Mouse (Mus musculus): ENCODE data around the gene Gm20388.

The Gm20388 gene

DNA sequence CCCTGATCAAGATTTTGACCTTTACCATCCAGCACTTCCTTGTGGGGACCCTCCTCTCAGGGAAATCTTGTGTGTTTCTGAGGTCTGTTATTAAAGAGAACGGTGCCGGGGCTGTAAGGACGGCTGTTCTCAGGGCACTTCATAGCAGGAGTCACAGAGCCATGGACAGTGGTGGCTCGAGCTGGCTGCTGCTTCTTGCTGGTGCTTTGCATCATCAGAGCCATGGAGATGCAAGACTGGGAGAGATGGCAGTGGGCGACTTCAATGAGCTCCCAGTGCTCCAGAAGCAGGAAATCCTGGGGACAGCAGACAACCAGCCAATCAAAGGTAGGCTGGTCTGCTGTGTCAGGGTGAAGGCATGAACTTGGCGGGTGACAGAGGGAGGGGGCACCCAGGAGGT lies 2850.5 kb downstream of the Gm20388 start:
- DNase-seq: no peak

GRCm38 (mm10) chr8:122762731-122763266 lies 2852.2 kb downstream of the Gm20388 start:
- DNase-seq: peak; percentile 27 to 46

GRCm38 (mm10) chr8:122763267-122763738 lies 2852.7 kb downstream of the Gm20388 start:
- DNase-seq: peak; percentile 51 to 59

GRCm38 (mm10) chr8:122764790-122765474 lies 2854.3 kb downstream of the Gm20388 start:
- DNase-seq: no peak

DNA sequence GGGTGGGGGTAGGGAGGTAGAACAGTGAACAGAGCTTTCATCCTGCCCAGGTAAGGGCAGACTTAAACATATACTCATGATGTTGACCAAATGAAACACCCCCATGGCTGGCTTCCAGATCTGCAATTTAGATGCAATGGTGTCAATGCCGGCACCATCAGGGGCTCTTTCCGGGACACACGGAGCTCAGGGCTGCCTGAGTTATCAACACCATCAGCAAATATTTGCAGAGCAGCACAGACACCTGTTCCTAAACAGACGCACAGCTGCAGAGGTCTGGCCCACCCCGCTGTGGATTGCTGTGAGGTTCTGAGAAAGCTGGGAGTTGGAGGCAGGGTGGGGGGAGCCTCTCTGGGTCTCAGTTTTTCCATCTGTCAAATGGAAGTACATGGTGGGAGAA lies 2855.5 kb downstream of the Gm20388 start:
- no peak for DNase-seq

DNA sequence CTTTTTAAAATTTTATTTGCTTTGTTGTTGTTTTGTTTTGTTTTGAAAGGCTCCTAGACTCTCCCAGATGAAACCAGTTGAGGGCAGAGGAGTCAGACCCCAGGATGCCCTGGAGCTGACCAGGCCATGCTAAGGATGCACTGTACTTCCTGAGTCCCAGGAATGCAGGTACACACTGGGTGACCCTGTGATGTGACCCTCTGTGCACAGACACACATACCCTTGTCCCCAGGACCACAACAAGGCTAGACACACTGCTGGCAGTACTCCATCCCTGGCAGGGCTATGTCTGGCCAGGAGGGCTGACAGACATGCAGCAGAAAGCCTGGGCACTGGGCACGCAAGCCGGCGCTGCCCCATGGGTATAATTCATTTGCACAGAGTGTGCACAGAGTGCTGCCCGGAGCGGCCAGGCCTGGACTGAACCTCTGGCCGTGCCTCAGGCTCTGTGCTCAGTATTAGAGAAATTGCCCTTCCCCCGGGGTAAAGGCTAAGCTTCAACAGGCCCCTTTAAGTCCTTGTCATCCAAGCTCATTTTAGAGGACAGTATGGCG lies 2856.1 kb downstream of the Gm20388 start:
- DNase-seq: no peak

- no peak for DNase-seq
Measured at GRCm38 (mm10) chr8:122767229-122767628, 2856.6 kb downstream of the Gm20388 start.

GRCm38 (mm10) chr8:122769251-122770058 lies 2858.8 kb downstream of the Gm20388 start:
- no peak for DNase-seq

DNA sequence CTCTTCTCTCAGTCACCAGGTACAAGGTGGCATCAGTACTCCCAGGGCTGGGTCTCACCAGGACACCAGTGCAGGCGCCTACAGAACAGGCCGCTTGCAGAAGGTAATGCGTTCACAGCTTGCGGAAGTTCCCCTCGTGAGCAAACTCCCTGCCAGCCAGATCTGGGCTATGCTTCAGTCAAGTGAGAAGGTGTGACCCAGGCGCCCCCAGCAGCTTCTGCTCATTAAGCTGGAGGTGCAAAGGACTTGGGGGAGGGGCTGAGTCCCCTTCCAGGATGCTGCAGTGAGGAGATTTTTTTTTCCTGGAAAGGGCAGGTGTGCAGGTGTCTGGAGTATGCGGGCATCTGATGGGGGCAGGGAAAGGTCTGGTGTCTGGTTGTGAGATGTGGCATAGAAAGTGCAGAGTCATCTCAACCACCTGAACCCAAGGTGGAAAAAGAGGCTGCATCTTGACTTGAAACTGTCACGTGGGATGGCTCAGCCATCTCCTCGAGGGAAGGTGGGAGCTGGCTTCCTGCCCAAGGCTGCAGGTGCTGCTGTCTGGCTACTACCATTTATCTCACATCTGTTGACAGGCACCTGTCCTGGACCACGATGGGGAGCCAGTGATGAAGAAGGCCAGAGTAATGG lies 2861.9 kb downstream of the Gm20388 start:
- no peak for DNase-seq

GRCm38 (mm10) chr8:122775285-122776155 lies 2864.9 kb downstream of the Gm20388 start, which contains the start of gene Acsf3:
TSS of gene Acsf3 (plus strand) at chr8:122775486.
- DNase-seq: peak; percentile 69 to 78

- no peak for DNase-seq
Measured at GRCm38 (mm10) chr8:122777701-122778100, 2867.1 kb downstream of the Gm20388 start.

DNA sequence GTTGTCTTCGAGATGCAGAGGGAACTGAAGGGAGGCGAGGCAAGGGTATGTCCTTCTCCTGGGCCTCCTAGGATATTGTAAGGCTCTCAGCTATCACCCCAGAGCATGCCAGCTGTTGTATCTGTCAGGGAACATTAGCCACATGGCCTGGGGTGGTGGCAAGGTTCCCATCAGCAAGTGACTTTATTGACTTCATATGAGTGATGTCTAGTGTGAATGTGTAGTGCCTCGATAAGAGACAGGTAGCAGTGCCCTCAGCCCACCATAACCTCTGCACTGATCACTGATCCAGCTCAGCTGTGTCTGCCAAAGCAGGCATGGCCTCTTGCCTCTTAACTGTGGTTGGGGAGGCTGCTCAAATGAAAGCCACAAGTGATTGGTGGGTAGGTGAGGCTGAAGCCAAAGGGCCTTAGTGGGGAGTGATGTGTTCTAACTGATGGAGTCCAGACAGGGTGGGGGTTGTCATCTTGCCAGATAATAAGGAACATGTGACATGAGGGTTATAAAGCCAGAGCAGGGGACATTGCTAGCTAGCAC lies 2868.1 kb downstream of the Gm20388 start:
- no peak for DNase-seq

GRCm38 (mm10) chr8:122779255-122779654 lies 2868.6 kb downstream of the Gm20388 start:
- DNase-seq: no peak

- no peak for DNase-seq
Measured at GRCm38 (mm10) chr8:122784756-122785155, 2874.1 kb downstream of the Gm20388 start.

DNA sequence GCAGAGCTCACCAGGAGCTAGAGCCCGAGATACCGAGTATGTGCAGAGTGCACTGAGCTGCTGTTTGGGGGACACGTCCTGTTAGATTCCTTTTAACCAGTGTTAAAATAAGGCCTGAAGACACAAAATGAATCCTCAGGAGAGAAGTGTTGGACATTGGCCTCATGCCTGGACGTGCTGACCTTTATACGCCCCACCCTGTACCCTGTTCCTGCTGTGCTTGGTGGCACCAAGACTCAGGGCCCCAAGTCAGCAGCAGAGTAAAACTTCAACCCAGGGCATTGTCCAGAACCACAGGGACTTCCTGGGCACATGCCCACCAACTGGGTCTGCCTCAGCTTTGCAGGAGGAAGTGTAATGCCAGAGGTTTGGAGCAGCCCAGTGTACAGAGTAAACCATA lies 2879.2 kb downstream of the Gm20388 start:
- DNase-seq: no peak

- peak; percentile 73 to 91 for DNase-seq
Measured at GRCm38 (mm10) chr8:122793375-122794174, 2882.9 kb downstream of the Gm20388 start.

DNA sequence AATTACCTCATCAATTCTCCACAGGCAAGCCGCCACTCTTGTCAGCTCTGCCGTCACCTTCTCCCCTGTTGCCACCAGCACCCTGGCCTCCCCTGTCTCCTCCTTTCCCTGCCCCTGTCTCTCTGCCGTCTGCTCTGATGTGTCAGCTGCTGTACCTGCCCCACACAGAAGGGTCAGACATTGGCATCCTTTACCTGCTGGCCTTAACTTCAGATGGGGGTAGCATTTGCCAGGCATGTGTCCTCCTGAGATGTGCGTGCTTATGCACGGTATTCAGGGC lies 2883.5 kb downstream of the Gm20388 start:
- no peak for DNase-seq

DNA sequence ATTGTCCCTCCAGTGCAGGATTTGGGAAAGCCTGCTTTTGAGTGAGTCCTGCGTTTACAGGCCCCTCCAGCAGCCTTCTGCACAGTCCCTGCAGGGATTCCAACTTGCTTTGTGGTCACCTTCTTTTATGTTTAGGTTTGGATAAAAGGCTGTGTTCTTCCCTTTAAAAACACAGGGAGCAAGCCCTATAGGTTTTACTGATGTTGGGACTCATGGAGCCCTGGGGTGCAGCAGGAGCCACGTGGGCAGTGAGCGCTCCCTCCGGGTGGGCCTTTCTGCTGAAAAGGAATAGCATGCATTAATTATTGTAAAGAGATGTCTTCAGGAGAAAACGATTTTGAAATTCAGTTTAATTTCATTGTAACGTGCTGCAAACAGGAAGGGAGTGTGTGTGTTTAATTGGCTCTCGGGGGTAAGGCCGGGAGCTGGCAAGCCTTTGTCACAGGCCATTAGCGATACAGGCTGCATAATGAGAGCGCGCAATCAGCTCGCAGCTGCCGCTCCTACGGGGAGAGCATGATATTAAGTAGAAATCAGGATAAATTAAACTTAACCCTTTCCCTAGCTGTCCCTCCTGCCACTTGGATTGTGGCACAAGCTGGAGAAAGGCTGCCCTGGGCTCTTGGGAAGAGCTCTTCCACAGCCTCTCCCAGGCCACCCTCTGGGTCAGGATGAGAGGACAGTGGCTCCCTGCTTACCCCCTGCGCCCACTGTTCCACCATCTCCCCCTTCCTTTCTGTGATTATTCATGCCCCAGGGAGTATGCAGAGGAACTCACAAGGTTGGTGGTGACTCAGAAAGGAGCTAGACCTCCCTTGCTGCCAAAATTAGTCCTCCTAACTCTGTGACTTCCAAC lies 2893.5 kb downstream of the Gm20388 start:
- peak; percentile 18 to 73 for DNase-seq

- no peak for DNase-seq
Measured at GRCm38 (mm10) chr8:122805349-122805748, 2894.7 kb downstream of the Gm20388 start.

DNA sequence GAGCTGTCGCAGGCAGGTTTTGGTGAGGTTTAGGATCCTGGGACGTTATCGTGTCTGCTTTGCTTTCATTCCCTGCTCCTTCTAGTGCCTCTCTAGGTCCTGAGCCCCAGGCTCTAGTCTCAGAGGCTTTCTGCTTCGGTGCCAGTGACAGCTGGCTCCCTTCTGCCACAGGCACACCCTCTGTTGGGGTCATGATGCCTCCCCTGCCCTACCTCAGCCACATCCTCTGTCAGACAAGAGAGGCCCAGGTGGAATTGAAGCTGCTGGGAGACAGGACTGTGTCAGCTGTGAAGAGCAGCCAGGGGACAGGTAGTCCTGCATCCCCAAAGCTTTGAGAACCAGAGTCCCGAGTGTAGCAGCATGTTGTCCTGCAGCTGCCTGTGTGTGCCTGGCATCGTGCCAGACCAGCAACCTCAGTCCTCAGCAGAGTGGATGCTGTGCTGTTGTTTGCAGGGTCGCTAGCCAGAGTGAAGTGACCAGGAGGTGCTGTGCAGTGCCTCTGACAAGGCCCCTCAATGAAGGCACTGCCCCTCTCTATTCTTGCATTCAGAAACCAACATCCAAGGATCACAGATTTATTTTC lies 2896.4 kb downstream of the Gm20388 start:
- no peak for DNase-seq
